Mouse (Mus musculus): ENCODE results near the gene Ppfia1.
A peak's percentile ranks its signal among the peaks of the same experiment; 100 is the strongest.

Gene Ppfia1

GRCm38 (mm10) chr7:144553237-144554122 is at the start of gene Ppfia1:
Ppfia1 (minus strand) TSS chr7:144553729.
- peak; percentile 99 for DNase-seq (ENCODE audit: low read depth)

DNA sequence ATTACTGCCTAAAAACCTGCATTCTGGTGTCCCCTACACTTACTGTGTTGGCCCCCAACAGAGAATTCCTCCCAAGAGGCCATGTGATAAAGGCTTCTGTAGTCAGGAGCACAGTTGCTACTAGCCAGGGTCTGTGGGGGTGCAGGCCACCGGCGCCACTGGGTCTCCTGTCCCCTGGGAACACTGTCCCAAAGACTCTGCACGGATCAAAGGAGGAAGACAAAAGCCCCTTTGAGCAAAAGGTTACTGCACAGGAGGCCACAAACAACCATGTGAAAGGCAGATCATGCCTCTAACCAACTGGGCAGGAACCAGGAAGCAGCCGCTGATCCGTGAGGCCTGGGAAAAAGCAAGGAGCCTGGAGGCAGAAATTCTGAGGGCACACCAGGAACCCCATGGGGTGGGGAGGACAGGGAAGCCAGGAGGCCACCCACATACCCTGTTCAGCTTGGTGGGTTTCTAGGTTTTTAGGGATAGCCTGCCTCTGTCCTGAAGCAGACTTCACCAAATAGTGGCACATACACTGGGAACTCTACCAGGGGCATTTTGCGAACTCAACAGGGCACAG is 46.9 kb upstream of the Ppfia1 start:
- DNase-seq (ENCODE audit: low read depth) = no peak

DNA sequence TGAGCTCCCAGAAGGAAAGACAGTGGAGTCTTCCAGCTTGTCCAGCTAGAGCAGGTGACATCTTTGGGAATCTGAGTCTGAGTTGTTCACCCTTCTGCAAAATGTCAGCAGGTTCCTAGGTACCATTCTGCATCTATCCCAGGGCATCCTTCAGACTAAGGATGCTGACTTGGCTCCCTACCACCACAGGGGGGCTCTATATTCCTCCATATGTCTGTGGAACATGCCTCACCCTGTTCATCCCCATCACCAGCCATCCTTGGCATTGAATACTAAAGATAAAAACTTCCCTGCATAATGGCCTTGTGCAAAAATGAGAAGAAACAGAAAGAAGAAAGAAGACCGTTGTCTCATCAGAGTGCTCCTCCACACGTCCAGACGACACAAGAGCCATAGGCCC is 36.0 kb upstream of the Ppfia1 start:
- no peak for DNase-seq (ENCODE audit: low read depth)

- peak; percentile 10 for DNase-seq (ENCODE audit: low read depth)
Observed at GRCm38 (mm10) chr7:144587291-144587690, 33.8 kb upstream of the Ppfia1 start.

DNA sequence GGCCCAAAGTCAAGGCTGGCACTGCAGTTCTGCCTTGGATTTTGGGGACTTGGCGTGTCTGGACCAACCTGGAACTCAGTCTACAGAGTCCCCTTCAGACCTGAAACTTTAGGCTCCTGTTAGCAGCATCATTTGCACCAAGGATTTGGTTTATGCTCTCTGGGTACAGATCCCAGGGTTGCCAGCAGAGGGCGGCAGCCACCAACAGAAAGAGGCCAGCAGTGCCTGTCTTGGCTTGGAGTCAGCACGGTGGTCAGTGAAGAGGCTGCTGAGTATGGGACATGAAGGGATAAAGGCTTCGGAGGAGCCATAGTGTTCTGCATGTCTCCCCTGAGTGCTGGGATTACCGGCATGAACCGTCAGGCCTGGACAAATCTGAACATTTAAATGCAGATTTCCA is 32.1 kb upstream of the Ppfia1 start:
- peak; percentile 66 for DNase-seq (ENCODE audit: low read depth)

DNA sequence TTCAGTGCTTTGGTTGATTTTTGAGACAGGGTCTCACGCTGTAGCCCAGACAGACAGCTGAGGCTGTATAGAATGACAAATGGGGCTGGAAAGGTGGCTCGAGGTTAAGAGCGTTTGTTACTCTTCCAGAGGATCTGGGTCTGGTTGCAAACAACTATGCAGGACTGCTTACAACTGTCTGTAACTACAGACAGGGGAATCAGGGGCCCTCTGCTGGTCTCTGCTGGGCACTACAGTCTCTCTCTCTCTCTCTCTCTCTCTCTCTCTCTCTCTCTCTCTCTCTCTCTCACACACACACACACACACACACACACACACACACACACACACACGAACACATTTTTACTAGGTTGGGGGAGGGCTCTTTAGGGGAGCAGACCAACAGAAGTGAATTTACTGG is 30.1 kb upstream of the Ppfia1 start:
- peak; percentile 83 for DNase-seq (ENCODE audit: low read depth)

DNA sequence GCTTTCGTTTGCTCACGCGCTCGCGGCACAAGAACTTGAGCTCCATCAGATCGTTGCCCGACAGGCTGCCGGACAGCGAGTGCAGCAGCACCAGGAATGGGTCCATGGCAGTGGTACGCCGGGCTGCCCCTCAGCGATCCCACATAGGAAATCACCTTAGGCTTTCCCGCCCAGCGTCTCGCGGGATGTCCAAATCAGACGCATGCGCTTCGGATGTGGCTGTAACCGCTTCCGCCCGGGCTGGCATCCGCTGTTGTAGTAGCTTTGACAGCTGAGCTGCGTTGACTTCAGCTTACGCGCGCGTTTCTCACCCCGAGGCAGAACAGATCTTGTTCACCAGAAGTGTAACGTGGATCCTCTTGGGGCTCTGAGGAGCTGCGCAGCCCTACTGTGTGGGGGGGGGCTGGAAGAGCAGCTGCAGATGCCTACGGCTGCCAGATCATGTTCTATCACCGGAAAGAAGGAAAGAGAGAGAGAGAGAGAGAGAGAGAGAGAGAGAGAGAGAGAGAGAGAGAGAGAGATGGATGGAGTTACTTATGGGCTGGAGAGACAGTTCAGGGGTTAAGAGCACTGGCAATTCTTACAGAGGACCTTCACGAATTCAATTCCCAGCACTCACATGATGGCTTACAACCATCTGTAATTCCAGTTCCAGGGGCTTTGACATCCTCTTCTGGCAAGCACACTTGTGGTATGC is 28.9 kb upstream of the Ppfia1 start, which contains the start of gene Fadd:
Gene Fadd, minus strand, starts transcription at position 180 of the 697 bp plus-strand sequence.
- peak; percentile 97 for DNase-seq (ENCODE audit: low read depth)

DNA sequence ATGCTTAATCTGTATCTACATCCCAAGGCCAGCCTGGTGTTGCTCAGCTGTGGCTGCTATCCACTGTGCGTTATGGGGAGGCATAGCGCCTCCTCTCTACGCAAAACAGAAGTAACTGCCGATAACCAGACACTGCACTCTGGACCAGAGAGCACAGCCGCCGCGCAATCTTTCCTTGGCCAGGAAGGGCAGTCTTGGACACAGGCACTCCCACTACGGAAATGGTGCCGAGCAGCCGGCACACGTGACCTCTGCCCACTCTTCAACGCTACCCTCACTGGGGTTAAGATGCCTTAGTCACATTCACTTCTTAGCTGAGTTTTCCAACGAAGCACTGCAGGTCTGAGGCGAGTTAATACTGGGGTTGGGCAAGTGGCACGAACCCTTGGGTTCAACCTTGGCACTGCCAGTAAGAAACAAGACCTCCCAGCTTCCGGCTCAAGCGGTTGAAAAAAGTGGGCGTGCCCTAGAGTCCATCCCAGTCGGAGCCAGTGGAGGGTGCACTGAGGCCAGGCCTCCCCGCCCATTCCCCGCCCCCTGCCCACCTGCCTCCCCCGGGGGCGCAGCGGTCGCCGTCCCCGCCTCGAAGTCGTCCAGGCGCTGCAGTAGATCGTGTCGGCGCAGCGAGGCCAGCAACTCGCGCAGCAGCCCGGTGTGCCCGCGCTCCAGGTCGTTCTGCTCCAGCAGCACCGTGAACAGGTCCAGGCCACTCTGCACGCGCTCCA is 28.2 kb upstream of the Ppfia1 start:
- DNase-seq (ENCODE audit: low read depth) = peak; percentile 94

- DNase-seq (ENCODE audit: low read depth) = no peak
Observed at GRCm38 (mm10) chr7:144577876-144578275, 24.3 kb upstream of the Ppfia1 start.

GRCm38 (mm10) chr7:144572234-144572633 is 18.7 kb upstream of the Ppfia1 start:
- DNase-seq (ENCODE audit: low read depth) = no peak

- DNase-seq (ENCODE audit: low read depth) = no peak
Observed at GRCm38 (mm10) chr7:144571598-144571997, 18.1 kb upstream of the Ppfia1 start.

- DNase-seq (ENCODE audit: low read depth) = no peak
Observed at GRCm38 (mm10) chr7:144569428-144569827, 15.9 kb upstream of the Ppfia1 start.

GRCm38 (mm10) chr7:144568091-144568490 is 14.6 kb upstream of the Ppfia1 start:
- no peak for DNase-seq (ENCODE audit: low read depth)

GRCm38 (mm10) chr7:144566921-144567682 is 13.6 kb upstream of the Ppfia1 start:
- no peak for DNase-seq (ENCODE audit: low read depth)

GRCm38 (mm10) chr7:144563456-144564155 is 10.1 kb upstream of the Ppfia1 start:
- DNase-seq (ENCODE audit: low read depth) = no peak

DNA sequence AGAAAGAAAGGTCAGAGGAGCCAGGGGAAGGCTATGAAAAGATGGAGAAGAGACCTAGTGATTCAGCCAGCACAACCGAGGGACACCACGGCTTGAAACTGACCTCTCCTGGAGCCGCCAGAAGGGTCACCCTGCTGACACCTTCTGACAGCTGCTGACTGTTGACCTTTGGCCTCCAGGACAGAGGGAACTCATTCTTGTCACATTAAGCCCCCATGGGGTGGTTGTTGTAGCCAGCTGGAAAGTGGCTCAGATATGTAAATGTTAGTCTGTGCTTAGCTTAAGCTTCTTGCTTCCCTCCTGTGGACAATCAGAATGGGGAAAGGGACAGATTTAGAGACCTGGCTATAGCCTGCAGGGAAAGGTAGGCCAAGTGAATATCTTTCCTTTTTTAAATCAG is 8.5 kb upstream of the Ppfia1 start:
- no peak for DNase-seq (ENCODE audit: low read depth)

- peak; percentile 70 for DNase-seq (ENCODE audit: low read depth)
Observed at GRCm38 (mm10) chr7:144560594-144560993, 7.1 kb upstream of the Ppfia1 start.

- no peak for DNase-seq (ENCODE audit: low read depth)
Observed at GRCm38 (mm10) chr7:144558552-144558951, 5.0 kb upstream of the Ppfia1 start.

DNA sequence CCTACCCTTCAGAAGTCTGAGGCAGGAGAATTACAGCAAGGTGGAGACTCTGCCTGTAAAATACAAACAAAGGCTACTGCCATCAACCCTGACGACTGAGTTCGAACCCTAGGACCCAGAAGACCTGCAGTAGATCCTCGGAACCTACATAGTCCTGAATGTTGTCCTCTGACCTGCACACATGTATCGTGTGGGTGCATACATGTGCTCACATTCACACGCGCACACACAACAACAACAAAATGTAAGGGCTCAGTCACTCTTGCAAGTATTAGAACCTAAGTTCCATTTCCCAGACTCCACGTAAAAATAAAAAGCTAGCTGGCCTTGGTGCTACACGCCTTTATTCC is 569 bp upstream of the Ppfia1 start:
- no peak for DNase-seq (ENCODE audit: low read depth)

DNA sequence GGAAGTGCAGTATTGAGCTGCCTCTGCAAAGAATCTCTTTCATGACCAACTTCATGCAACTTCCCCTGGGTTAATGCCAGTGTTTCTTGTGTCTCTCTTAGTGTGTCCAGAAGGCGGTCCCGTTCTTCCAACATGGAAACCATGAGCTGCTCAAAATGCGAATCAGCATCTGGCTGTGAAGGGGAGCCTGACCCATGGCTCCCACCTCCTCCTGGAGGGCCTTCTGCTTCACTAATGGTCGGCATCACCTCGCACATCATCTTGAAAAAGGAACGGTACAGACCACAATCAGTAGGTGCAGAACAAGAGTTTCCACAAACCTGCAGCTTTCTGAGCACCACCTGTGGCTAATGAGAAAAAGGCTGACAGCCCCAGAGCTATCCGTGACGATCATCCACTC is 1.3 kb downstream of the Ppfia1 start:
- no peak for DNase-seq (ENCODE audit: low read depth)

- DNase-seq (ENCODE audit: low read depth) = no peak
Observed at GRCm38 (mm10) chr7:144550811-144551210, 2.7 kb downstream of the Ppfia1 start.
